Mouse (Mus musculus) cerebellum, postnatal 10 days (tissue): ENCODE data around the gene Hcar1.
A peak's percentile ranks its signal among the peaks of the same experiment; 100 is the strongest.

ENCODE experiments used
- DNase-seq, 2 experiments: peaks; one replicate each; pipeline ENCODE4 v3.0.0; 2021; ENCODE audit warnings: mixed read lengths in 2 of 2

The Hcar1 gene

GRCm38 (mm10) chr5:123879928-123880327 lies at the start of gene Hcar1:
Gene Hcar1, minus strand, starts transcription at chr5:123880020.
- no peak for DNase-seq

GRCm38 (mm10) chr5:123927118-123927517 lies 47.3 kb upstream of the Hcar1 start, which contains the start of gene Gm43518:
Gene Gm43518, plus strand, starts transcription at chr5:123927418.
- DNase-seq: no peak

GRCm38 (mm10) chr5:123922112-123922511 lies 42.3 kb upstream of the Hcar1 start:
- DNase-seq: no peak

DNA sequence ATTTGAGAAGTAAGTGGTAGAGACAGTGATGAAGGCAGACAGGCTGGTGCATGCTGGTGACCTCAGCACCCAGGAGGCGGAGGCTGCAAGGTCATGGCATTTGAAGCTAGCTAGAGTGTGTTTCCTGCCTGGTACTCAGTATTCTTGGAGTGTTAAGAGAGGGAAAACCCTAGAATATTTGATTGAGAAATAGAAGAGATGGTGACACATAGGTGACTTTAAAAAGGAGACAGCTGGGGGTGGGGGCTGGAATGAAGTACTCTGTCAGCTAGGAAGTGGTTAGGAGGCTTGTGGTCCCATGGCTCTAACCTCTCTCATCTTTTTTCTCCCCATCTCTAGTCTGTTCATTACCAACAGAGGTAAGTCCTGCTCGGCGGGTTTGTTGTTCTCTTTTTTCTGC lies 35.0 kb upstream of the Hcar1 start:
- no peak for DNase-seq

DNA sequence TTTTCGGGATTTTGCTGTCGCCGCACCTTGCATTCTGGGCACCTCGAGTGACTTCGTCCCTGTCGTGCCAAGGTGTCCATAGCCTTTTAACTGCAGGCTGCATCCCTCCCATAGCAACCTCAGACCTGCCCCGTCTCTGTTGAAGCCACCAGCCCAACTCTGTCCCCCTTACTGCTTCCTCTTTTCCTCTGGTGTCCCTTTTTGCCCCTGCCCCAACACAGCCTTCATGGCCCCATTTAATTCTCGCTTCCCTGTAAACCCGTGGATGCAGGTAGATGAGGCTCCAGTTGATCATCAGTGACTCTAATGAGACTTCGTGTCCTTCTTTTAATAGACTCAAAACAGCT lies 27.8 kb upstream of the Hcar1 start:
- DNase-seq: no peak

DNA sequence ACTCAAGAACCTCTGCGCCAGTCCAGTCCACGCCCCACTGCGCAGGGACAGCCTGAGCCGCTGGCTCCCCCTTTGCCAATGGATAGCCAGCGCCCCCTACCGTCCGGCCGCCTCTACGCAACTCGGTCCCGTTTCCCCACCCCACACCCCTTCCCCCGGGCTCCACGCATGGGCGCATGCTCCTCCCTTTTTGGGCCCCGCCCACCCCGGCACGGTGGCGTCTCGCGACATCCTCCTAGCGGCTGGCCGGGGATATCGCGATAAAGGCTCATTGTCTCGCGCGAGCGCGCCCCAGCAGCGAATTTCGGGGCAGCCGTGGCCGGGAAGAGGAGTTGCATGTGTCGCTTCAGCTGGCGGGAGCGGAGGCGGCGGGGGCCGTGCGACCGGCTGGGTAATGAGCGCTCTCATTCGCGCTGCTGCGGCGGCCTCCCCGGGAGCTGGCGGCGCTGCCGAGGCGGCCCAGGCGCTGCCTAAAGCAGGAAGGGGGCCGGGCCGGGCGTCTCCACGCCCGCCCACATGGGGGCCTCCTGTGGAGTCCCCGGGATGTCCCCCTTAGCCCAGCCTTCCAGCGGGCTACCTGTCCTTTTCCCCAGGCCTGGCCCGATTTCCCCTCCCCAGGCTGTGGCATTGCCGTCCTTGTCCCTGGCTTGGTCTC lies 27.3 kb upstream of the Hcar1 start, which contains the start of gene Denr:
Denr (plus strand) TSS at position 200 of the 655 bp plus-strand sequence.
- DNase-seq: peak; percentile 100

- no peak for DNase-seq
Measured at GRCm38 (mm10) chr5:123906146-123906975, 26.5 kb upstream of the Hcar1 start.

DNA sequence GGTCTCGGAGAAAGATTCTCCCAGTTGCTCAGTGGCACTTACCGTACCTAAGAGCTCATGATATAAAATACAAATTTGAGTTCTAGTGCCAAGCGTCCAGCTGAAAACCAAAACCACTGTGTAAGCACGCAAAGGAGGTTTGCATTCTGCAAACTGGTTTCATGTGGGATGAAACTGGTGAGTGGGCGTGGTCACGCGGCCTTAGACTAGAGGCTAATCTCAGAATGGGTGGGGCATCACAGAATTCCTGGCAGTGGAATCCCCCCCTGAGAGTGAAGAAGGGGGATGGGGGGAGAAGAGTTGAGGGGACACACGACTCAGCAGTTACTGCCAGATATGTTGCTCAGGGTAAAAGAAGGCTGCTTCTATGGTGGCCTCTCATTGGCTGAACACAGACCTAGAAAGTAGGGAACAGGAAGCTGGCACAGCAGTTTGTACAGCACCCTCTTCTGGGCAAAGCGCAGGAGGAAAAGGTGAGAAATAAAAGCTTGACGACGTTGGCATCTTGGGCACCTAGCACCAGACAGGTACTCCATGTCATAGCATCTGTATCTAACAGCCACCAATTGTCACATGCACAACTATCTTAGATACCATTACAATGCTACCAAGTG lies 24.3 kb upstream of the Hcar1 start:
- DNase-seq: no peak

DNA sequence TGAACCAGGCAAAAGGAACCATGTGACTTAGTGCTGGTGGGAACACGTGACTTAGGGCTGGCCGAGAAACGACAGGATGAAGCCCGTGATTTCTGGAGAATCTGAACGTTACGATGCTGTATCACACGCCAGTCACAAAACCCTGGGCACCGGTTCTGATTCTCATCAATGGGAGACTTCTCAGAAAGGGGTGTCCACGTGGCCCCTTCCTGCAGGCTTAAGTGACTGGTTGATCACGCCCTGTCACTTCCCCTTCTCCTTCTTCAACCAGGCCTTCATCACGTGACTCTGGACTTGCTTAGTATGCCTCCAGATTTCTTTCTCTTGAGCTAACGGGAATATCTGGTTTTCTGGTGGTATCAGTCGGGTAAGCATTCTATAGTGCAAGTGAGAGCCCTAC lies 17.5 kb upstream of the Hcar1 start:
- DNase-seq: no peak

- DNase-seq: no peak
Measured at GRCm38 (mm10) chr5:123896395-123896794, 16.6 kb upstream of the Hcar1 start.

DNA sequence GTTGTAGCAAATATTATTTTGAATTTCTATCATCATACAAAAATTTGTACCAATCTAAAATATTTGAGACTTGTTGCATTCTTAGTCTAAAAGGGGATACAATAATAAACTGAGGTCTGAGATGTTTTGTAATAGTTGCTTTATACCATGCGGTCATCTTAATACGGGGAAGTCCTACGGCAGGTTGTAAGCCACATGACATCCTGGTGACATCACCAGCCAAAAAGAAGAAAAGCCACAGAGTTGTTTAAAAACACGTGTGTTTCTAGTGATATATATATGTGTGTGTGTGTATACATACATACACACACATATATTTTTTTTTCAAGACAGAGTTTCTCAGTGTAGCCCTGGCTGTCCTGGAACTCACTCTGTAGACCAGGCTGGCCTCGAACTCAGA lies 13.7 kb upstream of the Hcar1 start:
- DNase-seq: no peak

- peak; percentile 62 to 78 for DNase-seq
Measured at GRCm38 (mm10) chr5:123891669-123892068, 11.8 kb upstream of the Hcar1 start.

DNA sequence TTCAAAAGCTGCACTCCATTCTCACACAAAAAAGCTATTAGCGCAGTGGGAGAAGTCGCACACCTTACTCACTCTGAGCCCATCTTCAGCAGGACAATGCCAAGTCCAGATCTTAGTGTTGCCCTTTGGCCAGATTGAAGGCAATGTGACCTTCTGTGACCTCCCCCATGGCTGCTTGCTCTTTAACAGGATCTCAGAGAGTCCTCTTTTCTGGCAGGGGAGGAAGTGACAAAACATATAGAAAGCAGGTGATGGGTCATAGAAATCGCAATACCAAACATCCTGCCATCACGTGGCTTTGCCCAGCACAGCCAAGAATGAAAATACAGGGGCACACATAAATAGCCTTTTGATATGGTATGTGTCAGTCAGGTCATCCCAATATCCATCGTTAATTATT lies 11.2 kb upstream of the Hcar1 start:
- no peak for DNase-seq

- no peak for DNase-seq
Measured at GRCm38 (mm10) chr5:123890312-123890711, 10.5 kb upstream of the Hcar1 start.

DNA sequence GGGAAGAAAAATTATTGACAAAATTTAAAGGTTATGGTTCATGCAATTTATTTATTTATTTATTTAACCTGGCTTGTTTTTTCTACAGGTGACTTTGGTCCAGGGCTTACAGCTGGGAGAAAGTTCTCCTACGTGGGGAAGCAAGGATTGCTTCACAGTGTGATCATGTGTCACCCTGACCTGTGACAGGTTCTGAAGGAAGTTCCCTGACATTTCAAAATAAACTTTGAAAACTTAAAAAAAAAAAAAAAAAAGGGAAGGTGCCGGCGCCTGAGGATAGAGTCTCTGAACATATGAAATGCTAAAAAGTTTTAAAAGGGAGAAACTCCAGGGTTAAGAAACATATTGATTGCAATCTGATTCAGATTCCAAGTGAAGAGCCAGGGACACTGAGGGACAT lies 6.5 kb upstream of the Hcar1 start:
- DNase-seq: no peak

DNA sequence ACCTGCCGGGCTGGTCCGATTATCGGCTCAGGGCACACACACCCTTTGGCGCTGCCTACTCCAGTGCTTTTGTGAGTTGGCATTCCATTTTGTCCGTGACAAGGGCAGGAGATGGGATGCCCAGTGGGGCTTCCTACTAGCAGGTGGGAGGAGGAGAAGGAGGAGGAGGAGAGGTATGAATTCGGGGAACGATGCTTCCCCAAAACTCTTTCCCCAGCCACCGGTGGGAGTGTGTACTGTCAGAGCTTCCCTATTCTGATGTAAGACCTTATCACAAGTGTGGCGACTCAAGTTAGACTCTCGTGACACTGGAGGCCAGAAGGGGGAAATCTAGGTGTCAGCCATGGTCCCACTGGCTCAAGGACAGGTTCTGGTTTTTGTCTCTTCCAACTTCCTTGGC lies 4.5 kb upstream of the Hcar1 start:
- no peak for DNase-seq

GRCm38 (mm10) chr5:123883891-123884290 lies 4.1 kb upstream of the Hcar1 start:
- no peak for DNase-seq

DNA sequence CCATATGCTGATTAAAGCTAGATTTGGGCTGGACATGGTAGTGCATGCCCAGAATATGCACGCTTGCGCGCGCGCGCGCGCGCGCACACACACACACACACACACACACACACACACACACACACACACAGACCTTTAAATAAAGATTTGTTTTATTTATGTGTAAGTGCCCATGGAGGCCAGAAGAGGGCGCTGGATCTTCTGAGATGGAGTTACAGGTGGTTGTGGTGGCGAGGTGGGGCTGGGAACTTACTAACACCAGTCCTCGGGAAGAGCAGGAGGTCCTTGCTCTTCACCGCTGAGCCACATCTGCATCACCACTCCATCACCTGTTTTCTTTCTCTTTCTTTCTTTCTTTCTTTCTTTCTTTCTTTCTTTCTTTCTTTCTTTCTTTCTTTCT lies 958 bp upstream of the Hcar1 start:
- no peak for DNase-seq

GRCm38 (mm10) chr5:123878056-123878455 lies 1.8 kb downstream of the Hcar1 start:
- no peak for DNase-seq

DNA sequence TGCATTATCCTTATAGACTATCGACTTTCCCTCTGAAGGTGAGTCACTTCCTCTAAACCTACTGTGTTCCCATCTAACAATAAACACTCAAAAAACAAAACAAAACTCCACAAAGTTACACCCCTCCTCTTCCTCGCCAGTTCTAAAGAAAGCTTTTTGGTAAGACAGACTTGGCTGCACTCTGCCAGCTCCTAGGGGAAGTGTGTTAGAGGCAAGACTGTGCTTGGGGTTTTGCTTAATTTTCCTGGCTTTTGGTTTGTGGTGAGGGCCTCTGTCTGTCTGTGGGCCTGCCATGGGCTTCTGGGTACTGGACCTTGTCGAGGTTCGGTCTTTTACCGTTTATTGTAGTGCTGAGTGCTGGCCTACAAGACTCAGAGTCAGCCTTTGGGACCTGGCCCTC lies 5.6 kb downstream of the Hcar1 start:
- no peak for DNase-seq

DNA sequence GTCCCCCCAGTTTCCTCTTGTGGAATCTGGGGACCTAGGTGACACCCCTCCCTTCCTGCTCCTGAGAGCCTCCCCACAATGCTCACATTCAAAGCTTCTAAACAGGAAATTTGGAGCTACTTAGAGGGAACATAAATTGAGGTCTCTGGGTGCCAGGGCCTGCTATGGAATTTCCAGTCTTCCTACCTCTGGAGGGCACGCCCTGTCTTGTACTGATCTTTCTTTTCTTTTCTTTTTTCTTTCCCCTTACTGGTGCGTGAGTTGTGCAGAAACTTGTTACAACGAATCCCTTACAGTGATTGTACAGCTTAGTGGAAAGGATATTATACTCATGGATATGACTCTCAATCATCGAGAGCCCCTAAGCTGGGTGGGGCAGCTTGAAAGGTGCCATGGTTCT lies 10.2 kb downstream of the Hcar1 start:
- no peak for DNase-seq

GRCm38 (mm10) chr5:123866457-123866856 lies 13.4 kb downstream of the Hcar1 start:
- DNase-seq: no peak

GRCm38 (mm10) chr5:123865365-123865764 lies 14.5 kb downstream of the Hcar1 start, which contains the start of gene Hcar2:
Gene Hcar2, minus strand, starts transcription at chr5:123865499.
- DNase-seq: no peak

DNA sequence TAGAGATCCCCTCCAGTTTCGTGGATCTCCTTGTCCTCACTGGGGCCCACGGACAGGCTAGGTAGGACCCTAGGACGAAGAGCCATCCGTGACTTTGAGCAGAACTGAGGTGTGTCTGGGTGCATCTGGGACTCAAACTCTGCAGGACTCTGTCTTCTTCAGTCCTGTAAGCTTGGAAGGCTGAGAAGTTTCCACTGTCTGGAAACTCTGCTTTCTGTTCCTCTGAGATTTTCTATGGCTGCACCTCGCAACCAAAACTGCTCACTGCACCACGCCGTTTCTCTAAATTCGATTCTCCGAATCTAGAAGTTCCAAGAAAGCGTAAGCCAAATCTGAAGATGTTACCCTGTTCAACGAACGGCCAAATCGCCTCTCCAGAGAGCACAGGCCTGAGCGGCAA lies 15.9 kb downstream of the Hcar1 start:
- DNase-seq: no peak
